Mouse (Mus musculus): ENCODE measurements at regions not wholly inside any gene's neighbourhood (a gene's known extent, or its start where the extent isn't known, plus 50 kb on each side); places are given as distances from the start of the nearest gene placed in this dataset.

DNA sequence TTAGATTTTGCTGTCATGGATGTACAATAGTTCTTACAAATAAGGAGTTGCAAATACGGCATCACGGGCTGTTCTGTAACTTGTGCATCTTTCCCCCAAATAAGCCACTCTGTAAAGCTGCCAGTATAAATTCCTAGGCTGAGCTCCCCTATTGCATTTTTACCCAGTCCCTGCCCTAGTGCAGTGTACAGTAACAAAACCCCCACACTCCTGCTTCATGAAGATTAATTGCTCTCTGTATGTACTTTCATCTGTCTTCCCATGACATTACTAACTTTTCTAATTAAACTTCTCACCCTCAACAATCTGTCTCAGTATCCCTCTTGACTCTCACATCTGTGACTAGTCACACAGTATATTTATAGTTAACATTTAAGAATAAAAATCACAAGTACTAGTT lies 73.4 kb downstream of the Tm4sf1 start:
- no peak for DNase-seq (ENCODE audit: low spot score)

DNA sequence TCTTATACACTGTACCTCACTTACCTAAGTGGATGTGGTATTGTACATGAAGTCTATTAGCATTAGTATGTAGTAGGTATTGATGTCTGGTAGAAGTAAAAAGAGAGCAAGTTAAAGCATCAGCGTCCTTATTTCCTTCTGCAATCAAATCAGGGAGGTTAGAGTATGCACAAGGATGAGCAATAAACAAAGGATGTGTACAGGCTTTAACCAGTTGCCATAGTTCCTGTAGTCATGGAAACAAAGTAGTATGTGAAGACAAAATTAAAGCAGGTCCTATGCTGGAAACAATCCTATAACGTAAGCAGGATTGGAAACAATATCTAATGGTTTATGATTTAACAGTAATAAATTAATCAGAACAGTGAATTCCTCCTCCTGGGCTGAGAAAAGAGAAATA lies 78.0 kb downstream of the Tm4sf1 start:
- no peak for DNase-seq (ENCODE audit: low spot score)

DNA sequence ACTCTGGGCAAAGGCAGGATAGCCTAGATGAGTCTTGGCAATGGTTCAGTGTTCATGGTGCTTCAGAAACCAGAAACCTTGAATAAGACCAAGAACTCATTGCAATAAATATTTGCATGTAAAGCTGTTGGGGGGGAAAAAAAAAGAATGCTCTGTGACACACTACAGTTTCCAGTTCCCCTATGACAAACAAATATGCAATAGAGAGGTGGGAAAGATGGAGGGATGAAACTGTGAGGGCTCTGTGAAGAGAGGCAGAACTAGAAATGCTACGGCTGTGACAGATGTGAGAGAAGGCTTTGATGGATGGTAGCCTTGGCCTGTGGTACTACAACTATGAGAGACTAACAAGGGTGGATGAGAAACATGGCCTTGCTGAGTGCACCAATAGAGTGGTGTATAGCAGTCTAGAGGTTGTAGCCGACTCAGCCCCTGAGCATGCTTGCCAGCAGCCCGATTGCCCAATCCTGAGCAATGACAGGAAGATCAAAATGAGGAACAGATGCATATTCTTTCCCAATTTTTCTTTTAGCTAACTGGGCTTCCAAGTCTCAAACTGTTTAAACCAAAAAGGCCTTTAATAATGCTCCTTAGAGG lies 79.4 kb downstream of the Tm4sf1 start:
- DNase-seq (ENCODE audit: low spot score), result no peak

DNA sequence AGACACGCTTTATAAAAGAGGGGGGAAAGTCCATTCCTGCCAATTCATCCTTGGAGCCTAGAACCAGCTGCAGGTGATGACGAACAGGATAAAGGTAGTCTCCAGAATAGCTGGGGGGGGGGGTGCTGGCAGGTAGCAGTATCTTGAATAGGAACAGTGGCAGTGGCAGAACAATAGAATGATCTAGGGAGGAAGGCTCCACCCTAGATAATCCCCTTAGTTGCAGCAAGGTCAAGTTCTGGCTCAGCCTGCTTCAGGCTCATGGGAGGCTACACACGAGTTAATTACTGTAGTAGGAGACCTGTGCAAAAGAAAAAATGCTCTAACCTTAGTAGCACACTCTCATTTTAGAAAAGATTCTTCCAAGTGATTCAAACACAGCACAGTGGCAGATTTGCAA lies 83.4 kb downstream of the Tm4sf1 start:
- no peak for DNase-seq (ENCODE audit: low spot score)

DNA sequence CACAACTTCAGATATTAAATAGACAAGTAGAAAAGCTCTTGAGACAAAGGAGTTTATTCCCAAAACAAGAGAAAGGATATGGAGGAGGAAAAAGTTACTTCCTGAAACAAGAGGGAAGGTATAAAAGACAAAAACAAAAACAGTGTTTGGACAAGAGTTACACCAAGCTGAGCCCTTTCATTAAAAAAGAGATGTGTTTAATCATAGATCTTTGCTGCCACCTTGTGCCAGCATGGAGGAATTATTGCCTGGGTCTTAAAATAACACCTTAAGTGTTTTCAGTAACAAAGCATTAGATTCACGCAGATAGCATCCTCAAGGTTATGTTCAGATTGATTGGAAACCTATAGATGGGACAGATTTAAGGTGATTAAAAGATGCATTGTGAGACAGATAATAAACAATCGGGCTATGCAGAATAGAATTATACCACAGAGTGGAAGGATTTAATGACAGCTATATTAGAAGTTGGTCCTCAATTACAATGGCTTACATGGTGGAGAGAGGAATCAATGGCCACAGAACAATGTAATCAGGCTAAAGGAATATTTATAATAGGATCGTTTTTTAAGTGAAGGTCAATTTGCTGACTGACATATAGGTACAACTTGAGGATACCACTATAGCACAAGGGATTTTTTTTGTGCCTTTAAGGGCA lies 97.6 kb downstream of the Tm4sf1 start:
- no peak for DNase-seq (ENCODE audit: low spot score)

DNA sequence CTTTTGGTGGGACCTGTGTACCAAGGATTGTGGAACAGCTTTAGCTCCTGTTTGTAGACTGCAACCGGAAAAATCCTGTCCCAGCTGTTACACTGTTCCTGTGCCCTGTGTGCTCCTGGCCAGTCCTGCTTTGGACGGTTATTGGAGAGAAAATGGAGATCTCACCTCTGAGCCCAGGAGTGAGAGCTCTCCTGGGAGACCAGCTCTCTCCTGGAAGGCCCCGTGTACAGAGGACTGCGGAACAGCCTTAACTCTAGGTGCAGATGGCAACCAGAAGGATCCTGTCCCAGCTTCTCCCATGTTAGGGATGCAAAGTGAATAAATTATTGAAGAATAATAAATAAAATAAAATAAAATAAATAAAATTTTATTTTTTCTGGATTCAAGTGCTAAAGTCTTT lies 98.4 kb downstream of the Tm4sf1 start:
- no peak for DNase-seq (ENCODE audit: low spot score)

DNA sequence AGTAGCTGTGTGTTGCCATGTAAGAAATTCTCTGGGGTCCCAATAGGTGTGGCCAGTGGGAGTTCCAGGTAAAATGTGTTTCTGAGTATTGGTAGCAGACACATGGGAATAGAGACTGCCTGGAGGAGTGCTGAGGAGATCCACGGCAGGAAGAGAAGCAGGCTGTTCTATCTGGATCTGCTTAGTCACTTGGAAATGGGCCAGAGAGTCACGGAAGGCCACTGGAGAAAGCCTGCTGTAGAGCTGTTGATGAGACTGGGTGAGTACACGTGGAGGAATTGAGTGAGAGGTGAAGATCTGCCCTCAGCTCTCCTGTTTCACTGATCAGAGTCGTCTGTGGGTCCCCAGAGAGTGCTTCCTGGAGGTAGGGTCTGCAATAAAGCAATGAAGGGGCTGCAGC lies 120.2 kb downstream of the Tm4sf1 start:
- DNase-seq (ENCODE audit: low spot score), result no peak

DNA sequence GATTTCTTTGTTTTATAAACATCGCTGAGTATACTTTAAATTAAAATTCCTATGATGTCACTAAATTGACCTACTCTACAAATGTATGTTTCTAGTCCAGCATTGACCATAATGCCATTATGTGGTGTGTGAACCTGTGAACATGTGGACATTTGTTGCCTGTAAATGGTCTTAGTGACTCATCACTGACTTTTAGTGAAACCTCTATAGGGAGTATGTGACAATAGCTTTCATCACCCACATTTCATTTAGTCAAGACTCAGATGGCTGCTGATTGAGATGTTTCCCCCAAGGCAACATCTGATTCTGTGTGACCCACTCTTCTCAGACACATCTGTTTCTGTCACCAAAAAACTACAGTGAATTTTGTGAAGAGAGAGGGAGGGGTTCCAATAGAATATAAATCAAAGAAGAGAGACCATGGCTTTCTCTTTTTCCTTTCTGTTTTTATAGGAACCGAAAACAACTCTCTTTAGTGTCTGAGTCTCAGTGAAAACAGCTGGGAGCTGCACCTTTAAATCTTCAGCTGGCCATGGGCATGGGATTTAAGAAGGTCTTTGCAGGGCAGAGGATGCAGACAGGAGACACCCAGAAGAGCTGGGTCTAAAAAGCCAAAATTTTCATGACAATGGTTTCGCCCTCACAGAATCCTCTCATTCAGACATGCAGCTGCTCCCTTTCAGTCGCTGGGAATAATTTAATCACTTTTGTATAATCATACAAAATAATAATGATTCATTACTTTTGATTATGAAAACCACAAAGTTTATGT lies 148.4 kb downstream of the Tm4sf1 start:
- no peak for DNase-seq (ENCODE audit: low spot score)

DNA sequence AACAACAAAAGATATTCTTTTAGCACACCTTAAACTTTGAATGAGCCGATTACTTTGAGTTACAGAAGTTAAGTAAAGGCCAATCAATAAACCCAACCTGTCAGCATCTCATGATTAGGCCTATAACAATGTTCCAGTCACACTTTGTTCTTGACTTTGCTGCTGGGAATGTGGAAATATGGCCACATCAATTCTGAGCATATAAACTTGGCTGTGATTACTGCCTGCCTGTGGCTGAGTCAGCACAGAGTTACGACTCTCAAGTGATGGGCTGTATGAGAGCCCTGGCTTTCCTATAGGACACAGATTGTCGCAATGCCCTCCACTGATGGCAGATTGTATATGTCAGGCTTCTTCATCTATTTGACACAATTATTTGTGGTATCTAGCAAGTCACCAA lies 152.6 kb downstream of the Tm4sf1 start:
- DNase-seq (ENCODE audit: low spot score), result no peak

DNA sequence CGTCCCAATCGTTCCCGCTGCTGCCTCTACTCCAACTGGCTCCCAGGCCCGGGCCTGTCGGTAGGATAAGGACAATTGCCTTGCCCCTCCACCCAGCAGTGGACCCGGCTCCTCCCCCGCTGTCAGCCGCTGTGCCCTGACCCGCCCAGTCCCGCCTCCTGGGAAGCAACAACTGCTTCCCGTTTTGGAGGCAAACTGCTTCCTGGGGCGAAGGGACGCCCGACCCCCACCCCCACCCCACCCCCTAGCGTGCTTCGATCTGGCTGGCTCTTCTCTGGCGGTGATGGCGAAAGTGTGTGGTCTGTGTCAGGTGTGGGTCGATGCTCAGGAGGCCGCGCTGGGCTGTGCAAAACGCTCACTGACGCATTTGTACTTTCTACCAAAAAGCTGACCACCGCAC lies 164.9 kb downstream of the Tm4sf1 start:
- peak; percentile 5 for DNase-seq (ENCODE audit: low spot score)

DNA sequence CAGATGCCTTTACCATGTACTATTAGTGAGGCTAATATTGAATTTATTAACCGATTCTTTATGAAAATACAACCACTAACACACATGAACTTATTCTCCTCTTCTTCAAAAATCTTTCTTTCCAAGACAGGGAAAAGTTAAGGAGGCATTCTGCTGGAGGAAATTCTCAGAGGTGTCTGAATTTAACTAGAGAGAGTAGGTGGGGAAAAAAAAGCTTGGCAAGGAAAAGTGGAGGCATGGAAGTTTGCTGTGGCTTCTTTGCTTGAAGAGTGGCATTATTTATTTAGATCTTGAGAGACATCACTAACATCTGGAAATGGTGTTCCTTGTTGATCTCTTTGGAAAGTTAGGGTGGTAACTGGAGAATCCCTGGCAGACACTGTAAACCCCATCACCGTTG lies 173.2 kb downstream of the Tm4sf1 start:
- no peak for DNase-seq (ENCODE audit: low spot score)

DNA sequence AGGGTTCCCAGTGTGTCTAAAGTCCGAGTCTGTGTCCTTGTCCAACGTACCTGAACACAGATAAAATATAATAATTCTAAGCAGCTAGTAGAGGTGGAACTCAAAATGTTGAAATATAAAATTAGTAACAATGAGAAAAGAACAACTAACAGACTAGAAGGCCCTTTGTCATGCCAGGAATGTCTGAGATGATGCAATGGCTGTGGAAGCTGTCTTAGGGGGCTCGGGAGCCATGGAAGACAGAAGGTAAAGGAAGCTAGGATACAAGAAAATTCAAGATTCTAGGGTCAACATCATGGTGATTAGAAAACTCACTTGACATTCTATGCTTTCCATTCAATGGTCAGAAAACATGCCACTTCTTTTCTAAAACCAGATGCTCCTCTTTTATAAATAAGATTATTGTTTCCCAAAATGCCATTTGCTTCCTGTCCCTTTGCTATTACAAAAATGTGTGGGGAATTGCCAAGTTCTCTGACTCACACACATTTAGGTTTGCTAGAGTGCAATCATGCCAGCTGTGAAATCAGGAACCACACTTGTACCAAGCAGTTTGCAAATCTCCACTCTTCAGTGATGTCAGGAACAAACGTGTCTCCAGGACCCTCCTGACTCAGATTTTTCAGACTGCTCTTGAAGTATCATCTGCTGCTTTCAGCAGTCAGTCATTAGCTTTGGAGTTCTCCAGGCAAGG lies 175.8 kb downstream of the Tm4sf1 start:
- no peak for DNase-seq (ENCODE audit: low spot score)

DNA sequence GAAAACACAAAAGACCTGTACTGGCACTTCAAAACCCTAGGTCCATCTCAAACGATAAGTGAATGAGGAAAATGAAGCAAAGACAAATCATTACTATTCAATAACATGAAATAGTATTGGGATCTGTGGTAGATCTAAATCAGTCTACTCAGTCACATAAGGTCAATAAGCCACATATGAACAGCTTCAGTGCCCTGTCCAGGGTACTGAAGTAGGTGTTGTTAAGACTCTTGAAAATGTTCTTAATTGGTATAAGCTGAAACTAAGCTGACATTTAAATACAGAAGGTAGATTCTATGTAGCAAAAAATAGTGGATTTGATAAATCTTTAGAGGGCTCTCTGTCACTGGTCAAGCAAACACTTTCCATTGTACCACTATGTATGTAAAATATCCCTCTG lies 183.8 kb downstream of the Tm4sf1 start:
- no peak for DNase-seq (ENCODE audit: low spot score)

DNA sequence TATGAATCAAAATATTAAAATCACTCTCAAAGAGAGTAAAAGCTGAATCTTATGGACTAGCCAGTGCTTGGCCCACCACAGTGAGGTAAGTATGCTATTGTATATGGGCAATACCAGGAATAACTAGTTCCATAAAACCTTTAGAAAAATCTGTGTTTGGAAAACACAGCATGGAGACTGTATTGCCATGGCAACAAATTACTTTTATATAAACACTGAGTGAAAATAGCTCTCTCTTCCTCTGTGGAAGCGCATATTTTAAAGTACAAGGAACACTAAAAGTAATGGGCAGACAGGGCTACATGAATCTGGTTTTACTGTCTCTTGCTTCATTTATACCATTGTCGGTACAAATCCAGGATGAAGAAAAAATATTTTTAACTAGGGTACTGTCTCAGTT lies 199.5 kb downstream of the Tm4sf1 start:
- DNase-seq (ENCODE audit: low spot score), result no peak

DNA sequence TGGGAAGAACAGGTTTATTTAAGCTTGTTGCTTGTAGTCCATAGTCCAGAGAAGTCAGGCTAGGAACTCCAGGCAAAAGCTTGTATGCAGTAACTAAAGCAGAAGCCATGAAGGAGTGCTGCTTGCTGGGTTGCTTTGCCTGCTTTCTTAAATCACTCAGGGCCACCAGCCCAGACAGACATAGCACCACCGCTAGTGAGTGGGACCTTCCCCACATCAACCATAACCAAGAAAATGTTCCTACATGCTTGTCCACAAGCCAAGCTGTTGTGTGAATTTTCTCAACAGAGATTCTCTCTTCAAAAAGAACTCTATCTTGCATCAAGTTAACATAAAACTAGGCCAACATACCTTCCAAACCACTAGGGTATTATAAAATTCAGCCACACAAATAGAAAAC lies 201.3 kb downstream of the Tm4sf1 start:
- DNase-seq (ENCODE audit: low spot score), result no peak

DNA sequence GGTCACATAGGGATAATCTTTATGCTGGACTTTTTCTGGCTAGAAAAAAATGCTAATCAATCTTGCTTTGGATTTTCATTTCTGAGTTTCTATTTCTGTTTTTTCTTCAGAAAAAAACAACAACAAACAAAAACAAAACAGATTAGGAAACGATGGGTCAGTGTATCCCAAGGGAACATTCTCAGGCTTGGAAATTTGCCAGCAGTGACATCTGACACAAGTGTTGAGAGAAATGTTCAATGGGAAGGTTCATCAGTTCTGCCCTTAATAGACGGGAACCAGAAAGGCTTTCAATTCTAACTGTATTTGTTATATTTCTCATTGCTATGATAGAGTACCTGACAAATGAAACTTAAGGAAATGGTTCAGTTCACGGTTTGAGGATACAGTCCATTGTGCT lies 206.9 kb downstream of the Tm4sf1 start:
- no peak for DNase-seq (ENCODE audit: low spot score)

DNA sequence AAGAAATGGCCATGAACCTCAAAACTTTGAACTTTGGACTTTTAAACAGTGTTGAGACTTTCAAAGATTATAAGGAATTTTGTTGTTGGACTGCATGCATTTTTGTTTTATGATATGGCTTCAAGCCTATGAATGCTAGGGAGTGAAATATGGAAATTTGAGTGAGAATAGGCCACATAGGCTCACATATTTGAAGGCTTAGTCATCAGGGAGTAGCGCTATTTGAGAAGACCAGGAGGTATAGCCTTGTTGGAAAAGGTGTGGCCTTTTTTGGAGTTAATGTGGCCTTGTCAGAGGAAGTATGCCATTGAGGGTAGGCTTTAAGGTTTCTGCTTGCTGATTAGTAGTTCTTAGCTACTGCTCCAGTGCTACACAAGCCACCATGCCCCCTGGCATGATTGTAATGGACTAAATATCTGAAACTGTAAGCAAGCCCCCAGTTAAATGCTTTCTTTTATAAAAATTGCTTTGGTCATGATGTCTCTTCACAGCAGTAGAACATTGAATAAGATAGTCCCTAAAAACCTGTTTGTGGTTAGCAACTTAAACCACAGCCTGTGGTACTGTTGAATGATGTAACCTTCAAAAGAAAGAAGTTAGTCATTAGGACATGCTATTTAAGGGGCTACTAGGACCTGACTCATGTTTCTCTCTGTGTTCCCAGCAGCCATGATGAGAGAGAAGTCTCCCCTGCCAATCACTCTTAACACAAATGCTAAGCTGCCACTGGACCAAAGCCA lies 208.4 kb downstream of the Tm4sf1 start:
- no peak for DNase-seq (ENCODE audit: low spot score)

DNA sequence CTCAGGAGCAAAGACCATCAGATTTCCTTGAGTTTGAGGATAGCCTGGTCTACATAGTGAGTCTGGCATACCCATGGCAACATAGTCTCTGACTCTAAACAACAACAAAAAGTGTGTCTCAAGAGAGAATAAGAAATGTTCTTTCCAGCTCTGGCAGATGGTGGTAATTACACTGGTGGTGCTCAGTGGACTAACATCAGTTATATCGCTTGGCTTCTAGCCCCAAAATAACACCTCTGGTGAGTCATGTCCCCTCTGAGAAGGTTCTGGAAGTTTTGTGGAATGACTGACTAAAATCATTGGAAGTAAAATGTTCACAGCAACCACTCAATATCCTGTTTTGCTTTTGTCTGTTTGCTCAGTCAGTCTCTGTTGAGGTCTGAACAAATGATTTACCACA lies 227.3 kb downstream of the Tm4sf1 start:
- no peak for DNase-seq (ENCODE audit: low spot score)

DNA sequence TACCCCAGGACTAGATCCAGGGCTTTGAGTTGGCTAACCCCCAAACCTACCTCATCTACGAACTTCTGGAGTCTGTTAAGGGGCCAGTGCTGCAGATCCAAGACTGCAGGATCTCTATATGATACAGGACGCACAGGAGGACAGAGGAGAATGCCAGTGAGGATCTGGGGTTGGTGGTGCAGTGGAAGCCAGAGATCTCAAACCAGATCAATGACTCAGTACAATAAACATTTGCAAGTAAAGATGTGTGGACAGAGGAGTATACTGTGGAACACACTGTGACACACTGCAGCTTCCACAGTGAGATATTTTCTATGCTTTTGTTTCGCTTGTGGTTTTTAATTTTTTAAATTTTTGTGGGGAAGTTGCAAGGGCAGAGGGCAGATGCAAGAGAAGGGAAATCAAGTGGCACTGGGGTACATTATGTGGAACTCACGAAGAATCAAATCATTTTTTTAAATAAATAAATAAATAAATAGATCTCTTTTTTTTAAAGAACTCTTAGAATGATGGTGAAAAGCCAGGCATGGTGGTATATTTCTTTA lies 227.8 kb downstream of the Tm4sf1 start:
- no peak for DNase-seq (ENCODE audit: low spot score)

DNA sequence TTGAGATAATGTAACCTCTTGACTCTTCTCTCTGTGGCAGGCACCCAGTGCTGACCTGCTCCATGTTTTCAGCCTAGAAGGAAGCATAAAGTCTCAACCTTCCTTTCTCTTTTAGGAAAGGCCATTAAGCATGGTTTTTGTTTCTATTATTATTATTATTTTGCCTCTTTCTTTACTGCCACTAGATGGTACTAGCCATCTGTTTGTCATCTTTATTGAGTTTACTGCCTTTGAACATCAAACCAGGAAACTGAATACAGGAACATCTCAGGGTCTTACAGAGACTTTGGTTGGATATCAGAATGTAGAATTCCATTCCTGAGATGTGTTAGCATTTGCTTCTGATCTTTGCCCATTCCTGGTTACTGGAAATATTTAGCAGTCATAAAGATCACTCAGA lies 268.8 kb downstream of the Tm4sf1 start:
- DNase-seq (ENCODE audit: low spot score), result no peak

DNA sequence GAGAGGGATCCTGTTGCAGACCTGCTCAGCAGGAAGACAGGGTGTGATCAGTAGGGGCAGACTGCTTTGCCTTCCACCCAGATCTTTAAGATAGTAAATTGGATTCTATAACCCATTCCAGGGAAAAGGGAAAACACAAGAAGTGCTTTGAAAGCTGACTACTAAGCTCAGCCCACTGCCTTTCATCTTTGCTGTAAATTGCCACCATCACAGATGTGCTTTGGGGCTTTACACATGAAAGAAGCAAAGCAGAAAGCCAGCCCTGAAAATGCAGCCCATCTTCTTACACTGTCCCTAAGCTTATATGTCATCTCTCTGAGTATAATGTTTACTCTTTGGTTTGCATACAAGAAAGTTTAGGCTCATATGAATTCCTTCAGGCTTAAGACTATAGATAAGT lies 283.6 kb downstream of the Tm4sf1 start:
- no peak for DNase-seq (ENCODE audit: low spot score)

DNA sequence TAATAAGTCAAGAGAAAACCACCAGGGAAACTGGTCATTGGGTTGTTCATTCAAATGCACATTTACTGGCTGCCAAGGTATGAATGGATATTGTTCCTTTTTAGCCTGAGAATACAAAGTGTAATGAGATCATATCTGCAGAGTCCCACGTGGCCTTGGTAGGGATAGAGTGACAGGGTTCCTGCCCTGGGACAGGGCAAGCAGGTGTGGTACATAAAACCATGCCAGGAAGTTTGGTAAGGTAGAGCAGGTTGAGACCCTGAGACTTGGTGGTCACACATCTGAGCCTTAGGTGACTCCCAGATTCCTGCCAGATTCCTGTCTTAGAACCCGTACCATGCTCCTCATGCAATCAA lies 320.5 kb downstream of the Tm4sf1 start:
- no peak for DNase-seq (ENCODE audit: low spot score)

All from ovary, adult 18-20 months (tissue).